Mouse (Mus musculus) c-Kit-positive CD71-negative TER-119-negative erythroid progenitor cells, embryonic 14.5 days (primary cell): Measurements from ENCODE around the gene Vmn2r22.
"Not testable (repeated sequence)": the region's sequence is repeated elsewhere in the genome, so short reads cannot be mapped to it uniquely, and the experiment has no call there.

ENCODE experiments used
- DNase-seq: peaks from one replicate; pipeline ENCODE4 v3.0.0-alpha.2; 2013; ENCODE audit warnings: low read depth

Vmn2r22 gene

DNA sequence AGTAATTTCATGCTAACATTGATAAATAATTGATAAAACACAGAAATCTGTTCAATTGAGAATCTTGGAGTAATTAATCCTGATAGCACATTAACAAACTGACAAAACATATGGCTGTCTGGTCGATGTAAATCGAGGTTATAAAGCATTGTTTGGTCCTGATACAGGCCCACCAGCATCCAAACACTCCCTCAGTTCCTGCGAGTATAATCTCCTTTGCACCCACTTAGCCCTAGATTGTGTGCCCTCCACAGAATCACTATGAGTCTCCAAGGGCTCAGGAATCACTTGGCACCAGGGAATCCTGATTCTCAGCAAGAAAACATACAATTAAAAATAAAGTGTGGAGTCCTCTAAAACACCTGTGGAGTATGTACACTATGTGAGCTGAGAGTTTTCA, at the start of gene Vmn2r22:
TSS of gene Vmn2r22 (minus strand) at position 101 of the 400 bp plus-strand sequence.
- not testable (repeated sequence) for DNase-seq

DNA sequence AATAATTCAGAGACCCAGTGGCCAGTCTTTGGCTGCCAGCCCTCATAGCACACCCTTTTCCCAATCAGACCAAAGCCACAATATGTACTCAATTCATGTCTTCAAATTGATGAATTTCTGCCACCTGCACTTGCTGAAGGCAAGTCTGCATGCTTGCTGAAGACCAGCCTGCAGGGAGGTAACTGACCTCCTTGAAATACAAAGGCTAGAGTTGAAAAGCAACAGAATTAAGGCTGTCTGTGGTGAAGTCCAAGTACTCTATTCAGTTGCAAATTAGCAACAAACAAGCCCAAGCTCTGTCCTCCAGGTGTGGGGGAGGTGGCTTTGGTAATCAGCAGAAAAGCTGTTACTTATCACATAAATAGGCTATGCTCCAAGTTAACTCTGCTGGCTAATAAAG, 46.7 kb upstream of the Vmn2r22 start:
- no peak for DNase-seq

DNA sequence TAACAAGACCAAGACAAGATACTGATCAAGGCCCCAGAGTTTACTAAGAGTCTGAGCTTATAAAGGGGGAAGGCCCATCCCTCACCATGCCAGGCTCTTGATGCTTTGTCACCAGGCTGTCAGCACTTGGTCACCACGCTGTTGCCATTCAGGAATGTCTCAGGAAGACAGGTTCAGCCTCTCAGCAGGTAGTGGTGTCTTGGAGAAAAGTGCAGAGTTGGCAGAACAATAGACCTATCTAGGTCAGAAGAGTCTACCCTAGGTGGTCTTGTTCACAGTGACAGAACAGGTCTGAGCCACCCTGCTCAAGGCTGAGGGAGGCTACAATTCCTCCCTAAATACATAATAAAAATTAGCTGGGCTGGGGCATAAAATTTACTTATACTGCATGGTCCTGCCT, 46.1 kb upstream of the Vmn2r22 start:
- DNase-seq, result not testable (repeated sequence)

DNA sequence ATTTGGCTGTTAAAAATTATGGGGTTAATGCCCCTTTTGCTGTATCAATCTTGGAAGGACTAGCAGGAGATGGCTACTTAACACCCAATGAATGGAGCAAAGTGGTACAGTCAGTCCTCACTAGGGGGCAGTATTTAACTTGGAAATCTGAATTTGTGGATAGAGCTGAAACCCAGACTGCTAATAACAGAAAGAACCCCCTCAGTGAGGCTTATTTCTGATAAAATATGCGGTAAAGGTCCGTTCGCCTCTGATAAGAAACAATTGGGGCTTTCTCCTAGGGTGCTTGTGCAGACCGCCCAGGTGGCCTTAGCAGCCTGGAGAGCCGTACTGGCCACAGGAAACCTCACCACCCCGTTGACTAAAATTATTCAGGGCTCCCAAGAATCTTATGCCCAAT, 6.5 kb upstream of the Vmn2r22 start:
- peak; percentile 31 for DNase-seq

DNA sequence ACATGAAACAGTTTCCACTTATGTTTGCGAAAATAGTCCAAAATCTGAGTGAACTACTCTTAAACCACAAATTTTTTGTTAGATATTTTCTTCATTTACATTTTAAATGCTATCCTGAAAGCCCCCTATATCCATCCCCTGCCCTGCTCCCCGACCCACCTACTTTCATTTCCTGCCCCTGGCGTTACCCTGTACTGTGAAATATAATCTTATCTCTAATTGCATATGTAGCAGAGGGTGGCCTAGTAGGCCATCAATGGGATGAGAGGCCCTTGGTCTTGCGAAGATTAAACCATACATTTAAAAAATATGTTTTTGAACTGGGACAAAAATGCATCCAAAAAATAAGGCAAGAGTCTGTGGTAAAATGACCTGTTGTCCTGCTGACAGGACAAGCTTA, 11.1 kb downstream of the Vmn2r22 start:
- DNase-seq, result not testable (repeated sequence)

DNA sequence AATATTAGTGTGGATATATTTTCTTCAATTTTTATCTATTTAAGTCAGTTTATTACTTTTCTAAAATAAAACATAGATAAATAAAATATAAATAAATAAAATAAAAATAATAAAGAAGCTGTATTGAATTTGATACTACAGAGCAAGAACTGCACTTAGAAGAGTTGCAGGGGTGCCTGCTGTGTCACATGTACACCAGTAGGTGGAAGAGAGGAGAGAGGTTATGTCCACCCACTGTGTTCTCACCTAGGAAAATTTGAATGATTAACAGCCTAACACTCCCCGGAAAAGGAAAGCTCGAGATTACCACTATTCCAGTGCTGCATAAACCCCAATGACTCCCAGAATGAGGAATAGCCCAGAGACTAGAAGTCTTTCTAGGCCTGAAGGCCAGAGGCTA, 26.7 kb downstream of the Vmn2r22 start:
- not testable (repeated sequence) for DNase-seq

DNA sequence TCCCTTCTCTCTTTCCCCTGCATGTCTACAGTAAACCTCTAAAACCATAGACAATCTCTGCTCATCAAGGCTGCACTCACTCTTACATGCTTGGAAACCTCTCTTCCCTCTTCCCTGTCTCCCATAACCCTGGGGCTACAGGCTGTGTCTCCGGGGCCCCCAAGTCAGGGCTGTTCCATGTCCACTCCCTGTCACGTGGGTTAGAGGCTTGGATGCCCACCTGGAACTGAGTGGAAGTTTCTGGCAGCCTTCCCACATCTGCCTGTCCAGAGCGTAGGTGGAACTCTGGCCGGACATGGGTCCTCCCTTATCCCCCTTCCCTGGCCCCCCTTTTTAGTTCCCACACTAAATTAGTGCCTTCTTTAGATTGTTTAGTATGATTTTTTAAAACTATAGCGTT, 62.2 kb downstream of the Vmn2r22 start:
- DNase-seq, result not testable (repeated sequence)

DNA sequence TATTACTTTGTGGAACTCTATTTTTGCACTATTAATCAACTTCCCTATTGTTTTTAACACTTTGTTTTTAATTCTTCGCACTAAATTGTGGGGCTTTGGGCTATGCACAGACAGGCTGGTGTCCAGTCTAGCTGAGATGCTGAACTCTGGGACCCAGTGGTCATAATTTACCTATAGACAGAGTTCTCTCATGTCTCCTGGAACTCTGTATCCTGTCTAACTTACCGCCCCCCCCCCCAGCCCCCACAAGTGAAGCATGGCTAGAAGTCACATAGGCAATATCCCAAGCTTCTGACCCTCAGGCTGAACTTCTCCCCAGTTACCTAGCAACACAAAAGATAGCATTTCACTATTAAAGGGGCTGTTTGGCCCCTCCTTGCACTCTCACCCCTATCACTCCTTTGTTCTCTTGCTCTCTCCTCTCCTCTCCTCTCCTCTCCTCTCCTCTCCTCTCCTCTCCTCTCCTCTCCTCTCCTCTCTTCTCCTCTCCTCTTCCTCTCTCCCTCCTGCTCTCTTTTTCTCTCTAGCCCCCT, 62.7 kb downstream of the Vmn2r22 start:
- not testable (repeated sequence) for DNase-seq

DNA sequence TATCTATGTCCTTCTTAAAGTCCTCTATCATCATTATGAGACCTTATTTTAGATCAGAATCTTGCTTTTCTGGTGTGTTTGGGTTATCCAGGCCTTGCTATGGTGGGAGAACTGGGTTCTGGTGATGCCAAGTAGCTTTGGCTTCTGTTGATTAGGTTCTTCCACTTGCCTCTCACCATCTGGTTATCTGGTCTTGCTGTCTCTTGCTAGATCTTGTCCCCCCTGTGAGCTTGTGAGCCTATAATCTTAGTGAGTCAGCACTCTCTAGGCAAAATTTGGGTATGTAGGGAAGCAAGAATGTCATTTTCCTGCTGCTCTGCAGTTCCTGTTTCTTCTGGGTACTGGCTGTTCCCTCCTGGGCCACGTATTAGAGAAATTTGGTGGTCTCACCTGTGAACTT, 66.5 kb downstream of the Vmn2r22 start:
- not testable (repeated sequence) for DNase-seq

DNA sequence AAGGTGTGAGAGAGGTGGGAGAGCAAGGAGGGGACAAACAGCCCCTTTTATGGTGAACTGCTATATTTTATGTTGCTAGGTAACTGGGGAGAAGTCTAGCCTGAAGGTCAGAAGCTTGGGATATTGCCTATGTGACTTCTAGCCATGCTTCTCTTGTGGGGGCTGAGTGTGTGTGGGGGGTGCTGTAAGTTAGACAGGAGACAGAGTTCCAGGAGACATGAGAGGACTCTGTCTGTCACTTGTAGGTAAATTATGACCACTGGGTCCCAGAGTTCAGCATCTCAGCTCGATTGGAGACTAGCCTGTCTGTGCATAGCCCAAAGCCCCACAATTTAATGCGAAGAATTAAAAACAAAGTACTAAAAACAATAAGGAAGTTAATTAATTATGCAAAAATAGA, 75.8 kb downstream of the Vmn2r22 start:
- DNase-seq, result not testable (repeated sequence)
